Mouse (Mus musculus) Patski (cell line): ENCODE results near the gene Fam118b. TPM values are rescaled to one million over a fixed set of nuclear protein-coding genes. Genes with fewer than 3 reads are reported as not detected.

Experiments used
- ATAC-seq: fragments of 100-300 bp; one replicate; pipeline ENCODE4 v1.8.0; 2021
- CTCF ChIA-PET: fragments of 350-600 bp; sonication (Branson Sonifier 250); formaldehyde crosslinking; loops from one replicate; lab custom pipeline; 2022; ENCODE audit warnings: inconsistent platforms; lab: Charles Lee
- POLR2A ChIA-PET: fragments of 350-600 bp; sonication (Branson Sonifier 250); formaldehyde crosslinking; loops from one replicate; lab custom pipeline; 2022; ENCODE audit warnings: antibody characterized with exemption, inconsistent platforms; lab: Charles Lee
- DNase-seq: peaks from one replicate; pipeline ENCODE4 v3.0.0-alpha.2; 2011; ENCODE audit warnings: low read depth, low spot score
- H3K27me3 ChIP-seq: fragments of 371-371 bp; one replicate; pipeline ENCODE4 v1.5.1; 2021
- CTCF ChIP-seq: fragments of 100-300 bp; IDR thresholded peaks from one replicate; pipeline ENCODE4 v1.5.1; 2021
- in situ Hi-C: fragments of 300-500 bp; cut with MboI; formaldehyde crosslinking; loops from 3 replicates; pipeline ENCODE4 v1.11.1; 2018; ENCODE audit warnings: low pct_unique_long_range_greater_than_20kb, mixed read lengths
- polyA plus RNA-seq: library from polyadenylated mRNA; unstranded; gene quantifications from one replicate; pipeline ENCODE4 v1.2.3, GENCODE M21; 2021

Gene Fam118b
- polyA plus RNA-seq, 1 experiment from 2014 or later = 30.5 TPM

- POLR2A ChIA-PET = no interaction called here
- no peaks in the 10 kb centered on the region for H3K27me3 ChIP-seq
- in situ Hi-C loops = no loop called here
- no peak for DNase-seq
- no peak for TF ChIP-seq CTCF
- CTCF ChIA-PET = interaction anchor here (1.1 to 1.8 kb wide), 3 partner anchors 8 to 32 kb away, joined by 4 to 6 read pairs (median 4); no protein-coding TSS in a partner anchor
- no peak for ATAC-seq
Observed at GRCm38 (mm10) chr9:35238371-35238770, 29.2 kb downstream of the Fam118b start.

- H3K27me3 ChIP-seq = no peaks in the 10 kb centered on the region
- CTCF ChIA-PET = no interaction called here
- TF ChIP-seq CTCF = no peak
- ATAC-seq (no peak), DNase-seq (no peak)
- in situ Hi-C loops = no loop called here
- POLR2A ChIA-PET = no interaction called here
Observed at GRCm38 (mm10) chr9:35235996-35236395, 31.6 kb downstream of the Fam118b start.

DNA sequence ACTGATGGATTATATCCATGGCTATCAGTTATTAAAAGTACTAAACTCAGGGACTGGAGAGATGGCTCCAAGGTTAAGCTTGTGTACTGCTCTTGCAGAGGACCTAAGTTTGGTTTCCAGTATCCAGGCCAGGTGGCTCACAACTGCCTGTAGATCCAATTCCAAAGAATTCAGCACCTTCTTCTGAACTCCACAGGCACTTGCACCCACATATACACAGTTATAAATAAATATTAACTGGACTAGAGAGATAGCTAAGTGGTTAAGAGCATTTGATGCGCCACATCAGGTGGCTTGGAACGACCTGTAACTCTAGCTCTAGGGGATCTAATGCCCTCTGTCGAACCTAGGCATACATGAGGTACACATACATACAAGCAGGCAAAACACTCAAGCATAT is 38.9 kb downstream of the Fam118b start:
- ChIA-PET CTCF (interaction anchor here (1.0 to 1.9 kb wide), 3 partner anchors 10 to 21 kb away, joined by 3 to 6 read pairs (median 4); no protein-coding TSS in a partner anchor), POLR2A (no interaction called here)
- ATAC-seq (no peak), DNase-seq (no peak)
- in situ Hi-C loops = no loop called here
- H3K27me3 ChIP-seq = no peaks in the 10 kb centered on the region
- TF ChIP-seq CTCF = no peak

DNA sequence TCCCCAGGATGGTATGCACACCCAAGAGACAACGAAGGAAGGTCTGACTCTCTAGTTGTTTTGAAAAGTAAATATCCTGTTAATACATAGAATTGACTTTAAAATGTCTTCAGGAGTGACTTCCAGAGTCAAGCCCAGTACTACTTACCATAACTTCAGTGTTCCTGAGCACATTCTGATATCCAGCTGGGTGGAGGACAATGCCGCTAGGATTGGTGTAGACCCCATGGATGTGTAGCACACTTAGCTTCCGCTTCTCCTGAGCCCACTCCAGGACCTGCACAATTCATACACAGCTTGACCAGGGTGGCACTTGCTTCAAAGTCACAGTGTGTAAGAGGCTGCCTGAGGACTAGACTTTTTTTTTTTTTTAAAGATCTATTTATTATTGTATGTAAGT is 44.1 kb downstream of the Fam118b start:
- no peak for TF ChIP-seq CTCF
- no peak for DNase-seq
- ATAC-seq = no peak
- in situ Hi-C loops = no loop called here
- POLR2A ChIA-PET = no interaction called here
- H3K27me3 ChIP-seq = no peaks in the 10 kb centered on the region
- CTCF ChIA-PET = no interaction called here

DNA sequence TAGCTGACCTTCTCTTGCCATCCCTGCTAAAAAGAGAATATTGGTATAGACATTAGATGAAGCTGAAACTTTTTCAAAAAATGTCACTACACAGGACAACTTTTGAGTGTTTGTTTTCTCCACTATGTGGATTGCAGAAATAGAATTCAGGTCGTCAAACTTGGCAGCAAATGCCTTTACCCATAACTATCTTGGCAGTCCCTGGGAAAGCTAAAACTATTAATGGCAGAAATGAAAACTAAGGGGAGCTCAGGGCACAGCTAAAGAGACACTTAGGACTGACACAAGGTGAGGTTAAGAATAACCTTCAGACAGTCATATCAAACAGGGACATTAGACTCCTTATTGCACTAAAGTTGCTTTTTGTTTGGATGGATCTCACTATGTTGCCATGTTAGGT is 49.6 kb downstream of the Fam118b start:
- ChIA-PET POLR2A (no interaction called here), CTCF (interaction anchor here (1.3 to 1.4 kb wide), 3 partner anchors 9 to 316 kb away, joined by 4 read pairs; no protein-coding TSS in a partner anchor)
- no peak for DNase-seq
- ATAC-seq = no peak
- H3K27me3 ChIP-seq = no peaks in the 10 kb centered on the region
- in situ Hi-C loops = no loop called here
- TF ChIP-seq CTCF = no peak

DNA sequence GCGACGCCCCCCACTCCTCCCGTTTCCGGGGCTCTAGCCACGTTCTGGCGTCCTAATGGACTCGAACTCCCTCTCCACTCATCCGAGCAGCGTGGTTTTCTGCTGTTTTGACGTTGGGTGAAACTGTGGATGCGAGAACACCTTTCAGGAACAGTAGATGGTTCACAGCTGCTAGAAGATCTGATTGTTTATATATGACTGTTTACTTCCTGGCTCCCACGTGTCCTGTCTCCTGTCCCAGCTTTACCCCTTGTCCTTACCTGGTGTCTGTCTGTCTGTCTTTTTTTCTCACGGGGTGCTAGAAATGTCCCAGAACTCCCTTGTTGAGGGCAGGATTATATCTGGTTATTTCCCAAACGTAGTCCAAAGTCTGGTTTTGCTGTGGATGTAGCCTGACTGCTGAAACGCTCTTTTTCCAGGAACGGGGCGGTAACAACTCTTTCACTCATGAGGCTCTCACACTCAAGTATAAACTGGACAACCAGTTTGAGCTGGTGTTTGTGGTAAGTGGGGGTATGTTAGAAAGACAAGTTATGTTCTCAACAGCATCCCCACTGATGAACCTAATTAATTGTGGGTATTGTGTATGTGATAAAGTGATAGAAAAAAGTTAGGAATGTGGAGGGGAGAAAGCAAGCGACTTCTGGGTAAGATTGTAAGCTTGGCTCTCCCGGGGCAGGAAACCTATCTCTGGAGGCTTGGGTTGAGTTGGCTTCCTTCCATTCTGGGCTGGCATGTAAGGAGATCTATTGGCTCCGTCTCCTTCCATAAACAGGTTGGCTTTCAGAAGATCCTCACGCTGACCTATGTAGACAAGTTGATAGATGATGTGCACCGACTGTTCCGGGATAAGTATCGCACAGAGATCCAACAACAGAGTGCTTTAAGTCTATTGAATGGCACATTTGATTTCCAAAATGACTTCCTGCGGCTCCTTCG is 55.8 kb downstream of the Fam118b start:
- TF ChIP-seq CTCF = no peak
- ATAC-seq (peak; percentile 24), DNase-seq (peak; percentile 2)
- H3K27me3 ChIP-seq = no peaks in the 10 kb centered on the region
- POLR2A ChIA-PET = interaction anchor here (3.5 kb wide), 1 partner anchor 11 kb away, joined by 21 read pairs; the partner anchor contains the start of genes Srpr and Tirap
- in situ Hi-C loops = no loop called here
- CTCF ChIA-PET = interaction anchor here (2.4 kb wide), 1 partner anchor 12 kb away, joined by 8 read pairs; the partner anchor contains the start of genes Srpr and Tirap

GRCm38 (mm10) chr9:35210542-35211474 is 56.8 kb downstream of the Fam118b start, which contains the start of gene Foxred1:
Foxred1 (minus strand) TSS chr9:35211055.
- DNase-seq (peak; percentile 83), ATAC-seq (peak; percentile 96)
- H3K27me3 ChIP-seq = no peaks in the 10 kb centered on the region
- TF ChIP-seq CTCF = no peak
- in situ Hi-C loops = no loop called here
- CTCF ChIA-PET = interaction anchor here (1.2 kb wide), 1 partner anchor 11 kb away, joined by 9 read pairs; the partner anchor contains the start of genes Srpr and Tirap
- POLR2A ChIA-PET = interaction anchor here (1.0 to 3.5 kb wide), 2 partner anchors 10 to 54 kb away, joined by 3 to 21 read pairs; partner anchors contain the start of genes Srpr and Tirap

DNA sequence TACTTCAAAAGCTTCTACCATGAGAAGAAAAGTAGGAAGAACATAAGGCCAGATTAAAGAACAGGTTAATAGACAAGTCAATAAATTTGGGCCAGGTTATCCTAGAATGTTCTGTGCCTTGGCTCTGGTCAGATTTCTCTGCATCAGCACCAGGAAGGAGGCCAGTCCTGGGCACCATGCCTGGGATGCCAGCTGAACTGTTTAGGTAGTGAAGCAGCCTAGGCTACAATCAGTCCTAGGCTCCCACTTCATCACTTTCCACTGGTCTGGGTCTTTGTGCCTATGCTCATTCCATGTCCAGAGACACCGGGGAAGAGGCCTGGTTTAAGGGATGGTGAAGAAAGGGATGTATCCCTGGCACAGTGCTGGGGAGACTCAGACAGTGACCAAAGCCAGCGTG is 63.2 kb downstream of the Fam118b start:
- CTCF ChIA-PET = no interaction called here
- no peak for TF ChIP-seq CTCF
- in situ Hi-C loops = no loop called here
- POLR2A ChIA-PET = no interaction called here
- no peaks in the 10 kb centered on the region for H3K27me3 ChIP-seq
- DNase-seq (no peak), ATAC-seq (no peak)

- DNase-seq (no peak), ATAC-seq (no peak)
- no peaks in the 10 kb centered on the region for H3K27me3 ChIP-seq
- CTCF ChIA-PET = no interaction called here
- no peak for TF ChIP-seq CTCF
- in situ Hi-C loops = no loop called here
- POLR2A ChIA-PET = interaction anchor here (0.7 kb wide), 1 partner anchor 84 kb away, joined by 3 read pairs; no protein-coding TSS in a partner anchor
Observed at GRCm38 (mm10) chr9:35203536-35203935, 64.1 kb downstream of the Fam118b start.
